Mouse (Mus musculus) mesoderm, embryonic 11.5 days (tissue): ENCODE data around the gene Kidins220.

Source experiments
- DNase-seq: peaks from one replicate; pipeline ENCODE4 v3.0.0-alpha.2; 2012; ENCODE audit warnings: low read depth, low spot score

Gene Kidins220

DNA sequence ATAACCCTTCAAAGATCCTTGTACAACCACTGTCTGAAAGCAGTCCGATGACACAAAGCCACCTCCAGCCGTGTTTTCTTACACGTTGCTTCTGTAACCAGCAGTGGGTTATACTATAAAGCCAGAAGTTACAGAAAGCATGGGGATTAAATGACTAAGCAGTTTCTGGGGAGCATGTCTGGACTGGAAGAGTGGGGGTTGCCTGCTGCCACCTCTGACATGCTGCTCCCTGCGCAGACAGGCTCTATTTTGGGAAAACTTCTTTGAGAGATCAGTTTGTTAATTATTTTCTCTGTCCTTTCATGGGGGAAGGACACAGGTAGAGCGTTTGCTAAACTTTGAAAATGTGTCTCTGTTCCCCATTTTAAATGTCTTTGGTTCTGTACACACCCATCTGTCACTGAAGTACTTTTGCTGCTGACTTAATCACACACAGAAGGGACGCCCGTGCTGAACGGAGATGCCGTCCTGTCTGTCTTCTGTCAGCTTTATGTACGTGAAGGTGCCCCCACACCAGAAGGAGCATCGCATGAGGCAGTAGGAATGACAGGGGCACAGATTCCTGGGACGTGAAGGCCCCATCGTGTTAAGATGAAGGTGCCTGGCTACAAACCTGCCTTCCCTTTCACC is 11.2 kb upstream of the Kidins220 start:
- DNase-seq: no peak

DNA sequence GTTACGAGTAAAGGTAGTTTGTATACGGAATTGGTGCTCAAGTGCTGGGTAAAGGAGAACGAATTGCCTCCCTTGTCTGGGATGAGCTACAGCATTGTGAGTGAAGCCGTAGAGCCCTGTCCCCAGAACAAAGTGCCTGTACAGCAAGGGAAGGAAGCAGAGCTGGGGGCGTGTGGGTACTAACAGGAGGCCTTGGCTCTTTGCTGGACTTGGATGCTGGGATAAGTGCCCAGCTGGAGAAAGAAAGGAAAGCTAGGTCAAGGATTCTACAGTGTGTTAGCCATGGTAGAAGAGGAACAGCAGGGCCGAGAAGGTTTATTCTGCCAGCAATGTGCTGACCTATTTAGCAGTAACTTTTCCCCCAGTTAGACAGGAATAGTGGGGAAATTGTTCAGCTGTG is 9.3 kb upstream of the Kidins220 start:
- DNase-seq: no peak

DNA sequence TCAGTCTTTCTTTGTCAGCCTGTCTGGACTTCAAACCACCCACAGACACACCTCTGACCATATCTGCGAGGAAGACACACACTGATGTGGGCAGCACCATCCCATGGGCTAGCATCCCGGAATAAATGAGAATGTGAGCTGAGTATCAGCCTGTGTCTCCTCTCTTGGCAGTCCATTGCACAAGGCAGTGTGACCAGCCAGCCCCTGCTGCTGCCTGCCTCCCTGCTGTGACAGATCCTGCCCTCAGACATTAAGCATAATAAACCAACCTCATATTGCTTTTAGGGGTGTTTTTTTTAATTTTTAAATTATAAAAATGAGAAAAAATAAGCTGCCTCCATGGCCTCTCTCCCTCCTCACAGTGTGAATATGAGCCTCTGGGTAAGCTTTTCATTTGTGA is 8.7 kb upstream of the Kidins220 start:
- no peak for DNase-seq

DNA sequence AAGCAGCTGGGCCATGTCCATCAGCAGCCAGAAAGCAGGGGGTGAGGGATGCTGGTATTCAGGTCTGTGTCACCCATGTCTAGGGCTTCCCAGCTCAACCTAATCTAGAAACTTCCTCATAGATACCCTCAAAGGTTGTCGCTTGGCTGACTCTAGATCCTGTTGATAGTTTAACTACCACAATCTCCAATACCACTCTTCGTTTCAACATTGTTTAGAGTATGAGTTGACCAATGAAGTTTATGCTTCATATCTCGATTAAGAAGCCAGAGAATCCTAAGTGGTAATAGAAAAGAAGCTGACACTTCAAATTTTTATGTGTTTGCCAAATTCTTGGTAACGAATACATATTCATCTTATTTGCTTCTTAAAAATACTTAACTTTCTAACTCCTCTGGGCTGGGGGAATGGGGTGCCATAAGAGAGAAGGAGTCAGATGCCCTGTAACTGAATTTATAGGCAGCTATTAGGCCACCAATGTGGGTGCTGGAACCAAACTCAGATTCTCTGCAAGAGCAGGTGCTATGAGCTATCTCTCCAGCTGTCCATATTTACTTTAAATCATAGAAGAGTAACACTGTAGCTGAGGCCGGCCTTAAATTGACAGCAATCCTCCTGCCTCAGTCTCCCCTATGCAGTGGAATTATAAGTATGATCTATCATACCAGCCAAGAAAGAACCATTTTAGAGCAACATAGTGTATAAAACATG is 3.1 kb upstream of the Kidins220 start:
- no peak for DNase-seq

DNA sequence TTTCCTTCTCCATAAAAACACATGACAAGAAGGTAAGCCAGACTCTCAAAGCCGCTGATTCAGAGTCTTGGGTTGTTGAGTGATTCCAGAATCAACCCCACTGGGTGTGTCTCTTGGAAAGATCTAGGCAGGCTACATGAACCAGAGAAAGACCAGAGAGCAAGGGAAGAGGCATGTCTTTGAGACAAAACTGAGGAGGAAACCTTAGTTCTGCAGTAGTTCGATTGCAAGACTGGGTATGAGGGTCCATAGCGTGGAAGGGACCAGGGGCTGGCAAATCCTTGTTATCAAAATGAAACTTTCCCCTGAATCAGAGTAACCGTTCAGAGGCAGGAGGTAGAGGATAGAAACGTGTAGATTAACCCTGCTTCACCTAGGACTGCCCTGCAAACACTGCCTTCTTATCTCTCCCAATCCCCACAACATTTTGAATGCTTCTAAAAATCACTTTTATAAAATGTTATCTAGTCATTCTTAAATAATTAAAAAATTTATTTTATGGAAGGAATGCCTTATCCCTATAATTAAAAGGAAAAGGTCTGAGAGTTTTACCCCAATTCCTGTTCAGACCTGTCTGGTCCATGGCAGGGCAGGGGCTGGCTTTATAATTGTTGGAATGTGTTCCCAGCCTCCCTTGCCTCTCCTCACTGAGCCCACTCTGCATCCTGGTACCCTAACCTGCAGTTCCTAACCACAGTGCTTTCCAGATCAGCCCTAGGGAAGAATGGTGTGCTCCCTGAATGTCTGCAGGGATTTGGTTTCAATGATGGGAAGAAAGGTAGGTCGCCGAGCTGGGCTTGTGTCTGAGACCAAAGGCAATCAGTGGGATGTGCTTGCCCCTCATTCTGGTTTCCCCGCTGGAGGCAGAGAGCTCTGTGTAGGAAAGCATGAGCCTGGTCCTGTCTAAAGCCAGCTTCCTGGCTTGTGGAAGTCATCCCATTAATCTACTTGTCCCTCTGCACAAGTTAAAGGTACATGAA is 2.1 kb upstream of the Kidins220 start:
- no peak for DNase-seq

DNA sequence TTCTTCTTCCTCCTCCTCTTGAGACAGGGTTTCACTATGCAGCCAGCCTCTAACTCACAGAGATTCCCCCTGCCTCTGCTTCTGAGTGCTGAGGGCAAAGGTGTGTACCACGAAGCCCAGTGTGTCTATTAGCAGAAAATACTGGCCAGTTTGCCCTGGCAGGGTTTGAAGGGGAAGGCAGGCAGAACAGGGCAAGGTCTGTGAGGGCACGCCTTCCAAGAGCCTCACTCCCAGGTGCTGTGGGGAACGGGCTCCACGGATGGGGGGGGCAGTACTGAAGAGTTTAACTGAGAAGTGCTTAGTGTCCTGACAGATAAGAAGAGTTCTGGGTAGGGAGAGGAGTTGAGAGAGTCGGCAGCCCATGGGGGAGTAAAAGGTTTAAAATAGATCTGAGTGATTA is 1.1 kb upstream of the Kidins220 start:
- DNase-seq: no peak

DNA sequence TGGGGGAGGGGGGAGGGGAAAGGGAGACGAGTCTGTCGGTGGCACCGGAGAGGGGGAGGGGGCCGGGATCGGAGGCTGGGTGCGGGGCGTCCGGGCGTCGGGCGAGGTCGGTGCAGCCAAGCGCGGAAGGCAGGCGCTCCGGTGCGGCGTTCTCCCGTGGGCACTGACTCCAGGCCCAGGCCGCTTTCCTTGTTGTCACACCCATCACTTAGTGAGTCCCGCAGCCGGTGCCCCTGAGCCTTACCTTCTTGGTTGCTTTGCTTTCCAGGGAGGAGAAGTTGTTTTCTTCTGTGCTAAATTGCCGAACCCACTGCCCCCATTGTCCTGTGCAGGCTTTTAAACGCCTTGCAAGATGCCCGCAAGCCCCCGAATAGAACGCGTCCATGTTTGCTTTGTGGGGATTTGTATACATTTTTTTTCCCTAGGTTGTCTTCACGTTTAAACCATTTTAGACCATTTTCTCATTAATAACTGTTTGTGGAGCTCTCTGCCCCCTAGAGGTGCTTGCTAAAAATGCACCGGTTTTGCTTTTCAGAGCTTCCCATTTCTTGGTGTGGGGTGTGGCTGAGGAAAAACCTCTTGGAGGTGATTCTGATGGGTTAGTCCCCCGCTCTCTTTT is 499 bp downstream of the Kidins220 start:
- DNase-seq: peak; percentile 81

DNA sequence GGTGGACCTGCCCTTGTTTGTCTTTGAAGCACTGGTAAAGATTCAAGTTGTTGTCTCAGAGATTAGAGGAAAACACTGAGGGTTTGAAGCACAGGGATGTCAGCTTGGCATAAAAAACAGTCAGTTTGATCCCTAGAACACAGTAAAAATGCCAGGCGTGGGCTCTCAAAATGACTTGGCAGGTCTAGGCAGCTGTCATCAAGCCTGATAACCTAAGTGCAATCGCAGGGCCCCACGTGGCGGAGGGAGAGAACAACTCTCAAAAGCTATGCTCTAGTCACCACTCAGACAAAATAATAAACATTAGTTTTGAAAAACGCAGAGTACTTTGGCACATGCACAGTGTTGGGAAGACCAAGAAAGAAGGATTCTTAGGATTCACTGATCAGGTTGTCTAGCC is 10.5 kb downstream of the Kidins220 start:
- no peak for DNase-seq

DNA sequence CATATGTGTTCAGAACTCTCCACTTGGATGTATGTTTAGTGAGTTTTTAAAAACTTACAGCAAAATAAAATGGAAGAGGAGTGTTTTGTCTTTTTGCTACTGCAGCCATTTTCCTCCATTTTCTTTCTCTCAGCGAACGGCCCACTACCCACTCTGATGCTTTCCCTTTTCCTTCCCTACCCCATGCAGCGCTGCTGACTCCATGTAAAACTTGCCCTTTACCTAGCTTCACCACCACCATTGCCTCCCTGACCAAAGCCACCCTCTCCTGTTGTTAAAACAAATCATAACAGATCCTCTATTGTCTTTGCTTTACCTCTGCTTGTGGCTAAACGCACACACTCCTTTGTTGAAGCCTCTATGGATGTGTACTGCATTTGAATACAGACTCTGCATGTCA is 20.6 kb downstream of the Kidins220 start:
- no peak for DNase-seq

DNA sequence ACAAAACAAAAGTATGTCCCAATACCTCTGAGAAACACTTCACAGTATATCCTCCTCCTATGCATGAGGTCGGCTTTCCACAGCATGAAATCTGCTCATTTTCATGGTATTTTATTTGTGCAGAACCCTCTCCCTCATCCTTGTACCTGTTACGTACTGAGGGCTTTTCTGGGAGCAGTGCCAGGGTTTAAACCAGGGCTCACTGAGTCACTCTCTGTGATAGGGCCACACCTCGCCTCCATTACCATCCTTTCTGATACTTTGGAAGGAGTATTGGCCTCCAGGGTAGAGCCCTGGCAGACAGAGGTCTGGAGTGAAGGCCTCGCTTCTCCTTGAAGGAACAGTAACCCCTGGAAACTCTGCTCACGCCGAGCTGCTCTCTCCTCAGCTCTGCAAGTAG is 30.6 kb downstream of the Kidins220 start:
- DNase-seq: no peak

DNA sequence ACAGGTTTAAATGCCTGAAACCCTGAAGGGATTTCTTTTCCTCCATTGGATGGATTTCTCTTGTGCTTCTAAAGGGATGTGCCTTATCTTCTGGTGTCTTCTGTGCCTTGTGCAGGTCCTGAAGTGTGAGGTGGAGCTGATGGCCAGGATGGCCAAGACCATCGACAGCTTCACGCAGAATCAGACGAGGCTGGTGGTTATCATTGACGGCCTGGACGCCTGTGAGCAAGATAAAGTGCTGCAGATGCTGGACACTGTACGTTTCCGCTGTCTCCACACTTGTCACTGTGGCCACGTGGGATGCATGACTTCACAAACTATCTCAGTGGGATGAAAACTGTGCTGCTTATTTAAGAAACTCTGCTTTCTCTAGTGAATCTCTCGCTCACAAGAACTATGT is 35.2 kb downstream of the Kidins220 start:
- no peak for DNase-seq

DNA sequence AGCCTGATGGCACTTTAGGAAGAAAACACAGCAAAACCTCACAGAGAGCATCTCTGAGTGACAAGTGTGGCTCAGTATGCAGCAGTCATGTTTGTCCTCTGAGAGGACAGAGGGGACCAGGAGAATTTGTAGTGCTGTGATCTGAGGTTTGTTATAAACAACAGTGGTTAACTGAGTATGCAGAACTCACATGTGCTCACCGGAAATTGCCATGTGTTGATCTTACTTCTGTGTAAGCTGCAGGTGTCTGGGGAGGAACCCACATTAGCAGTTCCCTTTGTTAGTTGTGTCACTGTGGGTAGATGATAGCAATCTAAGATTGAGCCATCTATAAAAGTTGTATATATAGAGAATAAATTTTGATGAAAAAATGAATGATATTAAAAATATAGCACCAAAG is 35.7 kb downstream of the Kidins220 start:
- no peak for DNase-seq

DNA sequence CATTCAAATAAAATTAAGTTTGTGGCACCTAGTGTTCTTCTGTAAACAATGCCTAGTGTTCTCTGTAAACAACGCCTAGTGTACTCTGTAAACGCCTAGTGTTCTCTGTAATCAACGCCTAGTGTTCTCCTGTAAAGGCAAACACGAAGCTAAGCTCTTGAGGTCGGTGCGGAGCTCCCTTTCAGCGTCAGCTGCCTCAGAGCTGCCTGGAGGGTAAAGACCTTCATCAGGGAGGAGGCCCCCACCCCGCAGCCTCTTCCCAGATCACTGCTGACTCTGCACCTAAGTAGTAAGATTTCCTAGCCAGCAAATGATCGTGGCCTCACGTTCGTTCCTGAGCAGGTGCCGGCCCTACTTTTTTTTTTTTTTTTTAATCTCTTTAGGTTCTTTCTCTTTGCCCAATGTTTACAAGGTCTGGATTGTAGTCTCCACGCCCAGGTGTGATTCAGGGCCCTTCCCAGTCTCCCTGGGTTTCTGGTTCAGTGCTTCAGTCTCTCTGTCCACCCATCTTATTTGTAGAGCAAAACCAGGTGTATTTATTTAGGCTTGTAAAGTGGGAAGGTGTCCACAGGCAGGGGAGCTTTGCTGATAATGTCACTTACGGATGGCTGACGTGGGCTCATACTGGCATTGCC is 37.1 kb downstream of the Kidins220 start:
- no peak for DNase-seq

DNA sequence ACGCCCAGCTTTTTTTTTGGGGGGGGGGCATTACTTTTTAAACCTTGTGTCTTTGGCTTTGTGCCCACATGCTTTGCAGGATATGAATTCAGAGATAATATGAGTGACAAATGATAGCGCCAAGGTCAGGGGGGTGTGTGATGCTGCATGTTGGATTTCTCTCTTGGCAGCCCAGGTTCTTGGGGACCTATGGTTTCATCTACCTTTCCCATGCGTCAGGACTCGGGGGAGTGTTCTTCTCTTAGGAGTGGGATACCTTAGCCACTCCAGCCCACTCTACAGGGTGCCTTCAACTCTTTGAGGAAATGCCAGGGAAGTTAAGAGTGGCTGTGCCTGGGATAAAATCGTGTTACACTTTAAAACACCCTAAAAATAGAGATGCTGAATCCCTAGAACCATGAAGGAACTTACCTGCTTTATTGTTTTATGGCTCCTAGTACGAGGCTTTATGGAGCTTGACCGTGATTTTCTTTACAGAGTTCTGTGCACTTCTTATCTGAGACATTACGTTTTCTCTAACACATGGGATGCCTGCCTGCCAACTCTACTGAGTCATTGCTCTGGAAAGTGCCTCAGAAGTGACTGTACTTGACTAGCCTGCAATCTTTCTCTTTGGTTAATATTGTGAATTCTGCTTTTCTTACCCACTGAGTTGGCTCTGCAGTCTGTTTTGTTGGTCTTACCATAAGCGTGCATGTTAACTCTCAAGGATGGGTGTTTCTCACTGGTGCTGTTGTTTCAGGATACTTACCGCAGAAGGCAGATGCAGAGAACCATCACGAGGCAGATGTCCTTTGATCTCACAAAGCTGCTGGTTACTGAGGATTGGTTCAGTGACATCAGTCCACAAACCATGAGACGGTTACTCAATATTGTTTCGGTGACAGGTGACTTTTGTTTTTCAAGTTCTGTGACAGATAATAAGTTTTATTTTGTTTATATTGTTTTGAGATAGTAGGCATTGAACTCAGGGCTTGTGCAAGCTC is 38.1 kb downstream of the Kidins220 start:
- no peak for DNase-seq

DNA sequence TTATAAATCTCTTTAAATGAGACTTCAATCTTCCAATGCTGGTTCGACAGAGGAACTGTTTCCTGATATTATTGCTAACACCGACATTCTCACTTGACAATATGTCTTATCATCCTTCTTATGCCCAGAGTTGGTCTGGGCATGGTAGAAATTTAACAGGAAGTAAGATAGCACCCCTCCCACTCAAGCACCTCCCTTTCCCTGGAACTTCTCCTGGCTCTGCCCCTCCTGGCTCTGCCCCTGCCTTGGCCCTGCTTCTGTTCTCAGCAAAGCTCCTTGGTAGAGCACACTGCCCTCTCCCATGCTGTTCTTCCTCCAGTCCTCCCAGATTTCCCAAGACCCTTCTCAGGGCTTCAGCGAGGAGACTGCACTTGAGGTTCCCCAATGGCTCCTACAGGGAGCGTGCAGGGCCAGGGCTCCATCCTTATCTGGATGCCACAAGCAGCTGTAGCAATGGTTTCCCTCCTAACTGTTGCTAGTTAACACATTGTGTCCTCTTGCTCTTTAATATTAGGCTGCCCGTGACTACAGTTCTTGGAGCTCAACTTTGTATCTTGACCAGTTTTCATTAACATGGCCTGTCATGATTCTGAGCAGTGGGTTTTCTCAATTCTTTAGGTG is 39.7 kb downstream of the Kidins220 start:
- no peak for DNase-seq

DNA sequence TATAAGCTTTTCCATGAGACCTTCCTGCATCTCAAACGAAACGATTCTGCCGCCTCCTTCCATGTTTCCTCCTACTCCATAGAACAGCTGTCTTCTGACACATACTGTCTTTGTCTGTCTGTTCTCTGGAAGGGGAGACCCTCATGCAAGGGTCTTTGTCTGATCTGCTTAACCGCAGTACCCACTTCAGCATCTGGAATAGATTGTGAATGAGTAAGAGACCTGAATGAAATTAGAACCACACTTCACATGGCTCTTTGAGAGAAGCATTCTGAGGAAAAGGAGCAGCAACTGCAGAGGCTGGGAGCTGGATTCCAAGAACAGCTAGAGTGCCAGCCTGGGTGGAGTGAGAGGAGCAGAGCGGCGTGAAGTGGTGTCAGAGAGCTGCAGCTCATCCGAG is 40.2 kb downstream of the Kidins220 start:
- no peak for DNase-seq

DNA sequence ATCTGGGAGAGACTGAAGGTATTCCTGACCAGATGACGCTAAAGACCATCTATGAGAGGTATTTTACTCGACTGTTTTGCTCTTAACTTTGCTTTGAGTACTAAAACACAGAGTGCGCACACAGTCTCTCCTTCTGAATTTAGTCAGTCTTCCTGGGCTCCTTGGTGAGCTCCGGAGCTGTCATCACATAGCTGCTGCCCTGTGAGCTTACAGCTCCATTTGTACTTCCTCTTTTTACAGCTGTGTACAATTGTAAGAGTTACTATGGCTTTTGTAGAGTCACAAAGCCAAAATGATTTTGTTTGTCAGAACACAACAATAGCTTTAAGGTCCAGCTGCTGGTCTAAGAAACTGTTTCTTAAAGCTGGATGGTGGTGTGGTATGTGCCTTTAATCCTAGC is 42.3 kb downstream of the Kidins220 start:
- DNase-seq: no peak

DNA sequence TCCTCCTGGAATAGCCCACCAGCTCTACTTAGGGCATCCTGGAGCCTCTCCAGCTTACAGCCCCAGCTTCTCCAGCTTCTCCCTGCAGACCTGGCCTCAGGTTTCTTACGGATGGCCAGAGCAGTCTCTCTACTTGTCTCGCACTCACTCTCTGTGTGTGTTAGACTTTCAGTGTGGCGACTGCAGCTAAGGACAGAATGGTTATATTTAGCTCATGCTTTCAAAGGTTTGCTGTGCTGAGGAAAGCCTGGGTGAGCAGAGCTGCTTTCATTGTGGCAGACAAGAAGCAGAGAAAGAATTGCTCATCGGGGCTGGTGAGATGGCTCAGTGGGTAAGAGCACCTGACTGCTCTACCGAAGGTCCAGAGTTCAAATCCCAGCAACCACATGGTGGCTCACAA is 46.3 kb downstream of the Kidins220 start:
- DNase-seq: no peak

DNA sequence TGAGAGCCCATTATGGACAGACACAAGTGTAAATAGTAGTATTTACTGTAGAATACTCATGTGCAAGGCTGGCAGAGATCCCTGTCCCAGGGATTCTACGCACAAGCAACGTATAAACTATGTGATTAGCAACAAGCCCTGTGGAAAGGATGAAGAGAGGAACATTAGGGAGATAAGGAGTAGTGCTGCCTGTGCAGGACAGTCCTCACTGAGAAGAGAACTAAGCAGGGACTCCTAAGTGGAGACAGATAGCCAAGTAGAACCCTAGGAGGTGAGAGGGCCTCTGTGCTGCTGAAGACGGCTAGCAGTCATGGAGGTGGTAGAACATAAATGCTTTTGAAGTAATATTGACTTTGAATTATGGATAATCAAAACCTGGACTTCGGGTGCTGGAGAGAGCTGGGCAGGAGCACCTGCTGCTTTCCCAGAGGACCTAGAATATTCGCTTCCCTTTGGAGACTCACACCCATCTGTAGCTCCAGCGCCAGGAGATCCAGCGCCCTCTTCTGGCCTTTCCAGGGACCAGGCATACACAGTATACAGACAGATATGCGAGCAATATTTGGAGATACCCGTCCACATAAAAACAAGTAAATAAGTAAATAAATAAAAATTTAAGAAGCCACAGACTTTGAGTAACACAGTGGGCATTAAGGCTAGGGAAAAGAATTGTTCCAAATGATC is 50.3 kb downstream of the Kidins220 start:
- DNase-seq: no peak
